Mouse (Mus musculus): ENCODE results near the gene Fbxl13.

Gene Fbxl13

DNA sequence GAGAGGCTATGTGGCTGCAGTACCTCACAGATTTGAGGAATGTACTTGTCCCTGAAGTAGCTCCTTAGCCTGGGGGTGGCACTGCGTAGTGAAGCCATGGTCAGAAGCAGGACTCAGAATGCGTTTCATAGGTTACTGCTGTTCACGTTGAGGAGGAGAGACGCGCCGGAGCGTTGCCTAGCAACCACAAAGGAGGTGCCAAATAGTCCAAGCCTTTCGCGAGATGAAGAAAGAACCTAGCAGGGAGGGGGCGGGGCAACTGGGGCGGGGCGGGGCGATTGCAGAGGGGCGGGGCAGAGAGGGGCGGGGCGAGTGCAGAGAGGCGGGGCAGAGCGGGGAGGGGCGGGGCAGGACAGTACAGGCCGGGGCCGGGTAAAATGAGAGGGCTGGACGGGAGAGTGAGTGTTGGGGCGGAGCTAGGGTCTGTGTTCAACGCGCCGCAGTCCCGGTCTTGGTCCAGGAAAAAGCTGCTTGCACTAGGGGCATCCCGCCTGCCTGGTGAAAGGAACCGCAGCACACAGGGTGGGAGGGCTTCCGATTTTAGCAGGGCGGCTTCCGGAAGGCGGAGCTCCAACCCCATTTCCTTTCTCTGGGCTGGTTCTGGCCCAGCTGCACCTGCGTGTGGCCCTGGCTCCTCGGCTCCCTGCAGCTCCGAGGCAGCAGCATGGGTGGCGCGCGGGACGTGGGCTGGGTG, at the start of gene Fbxl13, which contains the start of gene Armc10:
TSS of gene Fbxl13 (minus strand) at position 196 of the 694 bp plus-strand sequence.
TSS of gene Armc10 (plus strand) at position 375 of the 694 bp plus-strand sequence.
- DNase-seq (ENCODE audit: low spot score in 2 of 2), result peak; percentile 85 to 87

DNA sequence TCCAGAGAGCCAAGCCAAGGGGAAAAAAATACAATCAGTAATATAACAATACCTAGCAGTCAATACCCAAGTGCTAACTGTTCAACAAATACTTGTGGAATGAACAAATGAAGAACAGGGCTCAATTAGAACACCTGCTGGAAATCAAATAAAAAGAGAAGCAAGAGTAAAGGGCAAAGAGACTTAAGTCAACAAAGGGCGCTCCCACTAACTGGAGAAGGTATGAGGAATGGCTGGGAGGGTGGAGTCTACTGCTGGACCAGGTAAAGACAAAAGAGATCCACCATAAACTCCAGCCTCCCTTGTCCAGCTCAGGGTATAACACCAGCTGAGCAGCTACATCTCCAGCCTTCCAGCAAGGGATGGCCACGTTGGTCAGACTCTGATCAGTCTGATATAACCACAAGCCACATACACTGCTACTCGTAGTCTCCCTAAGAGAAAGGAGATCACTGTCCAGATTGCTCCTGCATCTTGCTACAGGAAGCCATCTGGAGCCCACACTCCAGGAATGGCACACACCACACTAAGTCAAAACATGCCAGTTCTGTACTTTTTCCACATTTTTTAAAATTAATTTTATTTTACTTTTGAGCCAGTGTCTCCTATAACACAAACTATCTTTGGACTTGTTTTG, 49.5 kb upstream of the Fbxl13 start:
- DNase-seq (ENCODE audit: low spot score in 2 of 2), result no peak

GRCm38 (mm10) chr5:21693372-21693870, 48.0 kb upstream of the Fbxl13 start:
- DNase-seq (ENCODE audit: low spot score in 2 of 2), result no peak

DNA sequence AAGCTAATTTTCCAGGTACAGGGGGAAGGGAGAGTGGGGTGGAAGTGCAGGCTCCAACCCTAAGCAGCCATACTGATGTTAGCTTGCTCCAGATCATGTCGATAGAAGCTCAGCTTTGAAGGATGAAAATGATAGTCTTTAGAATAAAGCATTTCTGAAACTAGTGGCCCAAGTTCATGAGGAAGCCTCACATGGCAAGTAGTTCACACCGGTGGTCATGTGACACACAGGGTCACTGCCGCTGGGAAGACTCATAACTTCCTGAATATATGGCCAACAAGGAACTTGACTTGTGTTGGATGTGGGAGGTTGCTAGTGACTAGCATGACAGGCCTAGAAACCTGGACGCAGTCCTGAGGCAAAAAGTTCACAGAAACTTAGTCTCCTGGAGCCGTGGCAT, 46.8 kb upstream of the Fbxl13 start:
- DNase-seq (ENCODE audit: low spot score in 2 of 2), result no peak

DNA sequence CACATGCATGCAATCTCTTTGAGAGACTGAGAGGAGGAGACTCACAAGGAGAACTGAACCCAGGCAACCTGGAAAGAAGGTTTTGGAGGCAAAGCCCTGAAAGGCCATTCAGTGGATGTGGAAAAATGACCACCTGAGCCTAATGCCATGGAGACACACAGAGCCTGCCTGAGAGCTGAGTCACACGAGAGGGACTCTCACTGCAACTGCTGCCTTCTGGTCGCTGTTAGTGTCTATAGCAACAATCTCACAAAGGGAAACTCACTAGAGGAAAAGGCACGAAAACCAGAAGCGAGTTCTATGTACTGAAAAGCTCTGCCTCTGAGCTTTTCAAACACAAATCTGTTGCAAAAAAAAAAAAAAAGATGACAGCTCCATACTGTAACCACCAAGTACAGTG, 41.6 kb upstream of the Fbxl13 start:
- no peak for DNase-seq (ENCODE audit: low spot score in 2 of 2)

GRCm38 (mm10) chr5:21685001-21685400, 39.6 kb upstream of the Fbxl13 start:
- no peak for DNase-seq (ENCODE audit: low spot score in 2 of 2)

DNA sequence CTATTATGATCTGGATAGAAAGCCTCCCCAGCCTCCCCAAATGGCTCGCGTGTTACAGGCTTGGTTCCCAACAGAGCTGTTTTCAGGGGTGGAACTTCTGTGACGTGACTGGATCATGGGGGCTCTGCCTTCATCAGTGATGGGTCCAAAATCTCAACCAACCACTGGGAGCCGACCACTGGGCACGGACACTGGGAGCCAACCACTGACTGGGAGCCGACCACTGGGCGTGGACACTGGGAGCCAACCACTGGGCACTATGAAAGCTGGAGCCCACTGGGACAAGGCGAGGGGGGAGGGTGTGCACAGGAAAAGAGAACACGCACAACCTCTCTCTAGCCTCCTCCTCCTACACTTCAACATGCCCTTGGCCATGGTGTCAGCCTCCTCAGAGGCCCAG, 38.4 kb upstream of the Fbxl13 start:
- DNase-seq (ENCODE audit: low spot score in 2 of 2), result no peak

DNA sequence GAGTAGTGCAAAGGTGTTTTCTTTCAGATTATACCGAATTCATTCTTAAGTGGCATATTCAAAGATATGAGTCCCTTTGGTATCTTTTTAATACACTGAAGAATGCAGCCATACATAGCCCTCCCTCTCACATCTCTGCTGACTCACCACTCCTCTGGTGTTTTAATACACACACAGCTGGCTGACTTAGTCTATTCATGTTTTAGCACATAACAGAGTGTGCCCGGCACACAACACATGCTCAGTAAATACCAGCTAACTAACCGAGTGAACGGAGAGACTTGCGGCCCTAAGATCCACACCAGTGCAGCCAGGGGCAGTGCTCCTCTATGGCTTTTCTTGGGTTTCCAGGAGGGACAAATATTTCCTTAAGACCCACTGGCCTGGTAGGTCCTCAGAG, 35.5 kb upstream of the Fbxl13 start:
- DNase-seq (ENCODE audit: low spot score in 2 of 2), result no peak

DNA sequence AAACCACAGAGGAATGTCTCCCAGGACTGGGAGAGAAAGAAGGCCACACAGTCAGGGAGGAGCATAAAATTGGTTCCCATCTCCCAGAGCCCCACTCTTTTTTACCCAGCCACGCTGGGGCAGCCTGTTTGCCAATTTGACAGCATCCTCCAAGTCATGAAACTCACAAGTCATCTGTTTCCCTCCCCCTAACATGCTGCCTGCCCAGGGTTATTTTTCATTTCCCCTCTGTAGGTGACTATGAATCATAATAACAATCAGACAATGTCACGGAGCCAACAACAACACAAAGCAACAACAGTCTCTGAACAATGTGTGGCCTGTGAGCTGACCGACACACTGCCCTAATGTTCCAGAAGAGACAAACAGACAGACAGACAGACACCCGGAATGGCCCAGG, 34.6 kb upstream of the Fbxl13 start:
- DNase-seq (ENCODE audit: low spot score in 2 of 2), result no peak

- no peak for DNase-seq (ENCODE audit: low spot score in 2 of 2)
These were observed 32.9 kb upstream of the Fbxl13 start for GRCm38 (mm10) chr5:21678363-21678762.

GRCm38 (mm10) chr5:21677939-21678338, 32.5 kb upstream of the Fbxl13 start:
- DNase-seq (ENCODE audit: low spot score in 2 of 2), result no peak

- DNase-seq (ENCODE audit: low spot score in 2 of 2), result no peak
These were observed 30.1 kb upstream of the Fbxl13 start for GRCm38 (mm10) chr5:21675494-21675893.

GRCm38 (mm10) chr5:21675019-21675418, 29.6 kb upstream of the Fbxl13 start:
- DNase-seq (ENCODE audit: low spot score in 2 of 2), result no peak

DNA sequence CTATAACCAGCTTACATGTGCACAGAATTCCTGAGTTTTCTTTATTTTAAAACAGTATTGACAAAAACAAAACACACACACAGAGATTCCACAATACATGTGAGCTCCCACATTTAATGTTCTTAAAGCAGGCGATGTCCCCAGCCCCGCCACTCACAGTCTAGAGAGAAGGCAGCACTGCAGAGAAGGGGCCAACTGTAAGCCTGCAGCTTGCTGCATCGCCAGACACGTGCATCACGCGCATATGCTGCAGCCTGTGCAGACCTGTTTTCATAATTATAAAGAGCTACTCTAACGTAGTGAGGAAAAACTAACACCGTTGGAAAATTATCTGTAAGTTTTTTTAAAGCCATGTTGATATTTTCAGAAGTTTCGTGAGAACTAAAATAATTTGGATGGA, 28.3 kb upstream of the Fbxl13 start:
- no peak for DNase-seq (ENCODE audit: low spot score in 2 of 2)

DNA sequence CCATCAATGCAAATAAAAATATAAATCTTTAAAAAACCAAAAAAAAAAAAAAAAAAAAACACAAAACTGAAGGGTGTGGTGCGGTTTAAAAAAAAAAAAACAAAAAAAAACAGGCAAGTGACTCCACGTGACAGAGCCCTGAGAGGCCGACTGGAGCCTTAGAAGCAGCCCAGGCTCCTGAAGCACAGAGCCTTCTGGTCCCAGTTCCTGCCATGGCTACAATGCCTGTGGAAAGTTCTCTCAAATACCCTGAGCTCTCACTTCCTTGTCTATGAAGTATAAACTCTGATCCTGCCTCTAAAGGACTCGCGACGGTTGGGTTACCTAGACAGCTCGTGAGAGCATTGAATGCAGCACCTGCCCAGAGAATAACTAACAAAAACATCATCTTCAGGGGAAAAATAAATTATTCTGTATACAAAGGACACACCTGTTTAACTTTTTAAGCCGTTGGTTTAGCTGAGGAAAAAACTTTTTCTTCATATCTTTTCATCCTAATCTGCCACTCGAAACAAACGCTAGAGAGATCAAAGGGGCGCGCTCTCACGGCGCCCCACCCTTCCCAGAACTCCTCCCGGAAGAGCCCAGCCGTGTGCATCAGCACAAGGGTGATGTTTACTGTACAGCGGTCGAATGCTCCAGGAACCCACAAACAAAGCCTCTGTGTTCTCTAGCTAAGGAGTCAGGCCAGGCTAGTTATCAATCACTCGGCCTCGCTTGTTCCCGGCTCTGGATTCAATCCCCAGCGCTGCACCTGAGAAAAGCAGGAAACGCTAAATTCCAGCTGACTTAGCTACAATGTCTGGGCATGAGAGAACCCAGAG, 27.6 kb upstream of the Fbxl13 start:
- no peak for DNase-seq (ENCODE audit: low spot score in 2 of 2)

DNA sequence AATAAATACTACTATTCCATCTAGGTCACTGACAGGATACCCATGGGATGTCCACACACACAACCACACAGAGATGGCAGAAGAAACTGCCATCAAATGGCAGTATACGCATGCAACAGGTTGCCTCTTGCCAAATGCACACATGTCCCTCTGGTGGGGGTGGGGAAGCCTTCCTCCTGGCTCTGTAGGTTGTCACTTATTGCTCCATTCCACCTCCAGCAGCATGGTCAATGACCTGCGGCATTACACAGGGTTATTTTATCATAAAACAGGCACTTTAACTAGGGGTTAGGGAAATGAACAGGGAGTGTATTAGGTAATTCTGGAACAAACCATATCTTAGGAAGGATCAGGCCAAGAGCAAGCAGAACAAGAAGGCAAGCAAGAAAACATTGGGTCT, 23.9 kb upstream of the Fbxl13 start:
- no peak for DNase-seq (ENCODE audit: low spot score in 2 of 2)

GRCm38 (mm10) chr5:21667191-21668137, 22.0 kb upstream of the Fbxl13 start:
- DNase-seq (ENCODE audit: low spot score in 2 of 2), result no peak

DNA sequence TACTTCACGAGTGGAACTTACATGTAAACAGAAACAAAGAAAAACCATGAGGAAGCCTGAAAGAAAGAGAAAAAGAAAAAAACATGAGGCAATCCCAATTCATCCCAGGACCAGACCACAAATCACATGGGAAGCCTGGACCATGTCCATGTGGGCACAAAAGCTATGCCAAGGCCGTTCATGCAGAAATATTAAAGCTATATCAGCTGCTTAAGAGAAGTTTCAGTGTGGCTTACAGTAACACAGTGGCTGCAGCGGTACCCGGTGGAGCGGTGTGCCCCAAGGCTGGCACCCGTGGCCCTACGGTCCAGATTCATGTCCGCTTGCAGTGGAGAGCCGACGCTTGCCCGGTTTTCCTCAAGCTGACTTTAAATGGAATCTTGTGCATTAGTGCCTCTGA, 17.6 kb upstream of the Fbxl13 start:
- DNase-seq (ENCODE audit: low spot score in 2 of 2), result no peak

DNA sequence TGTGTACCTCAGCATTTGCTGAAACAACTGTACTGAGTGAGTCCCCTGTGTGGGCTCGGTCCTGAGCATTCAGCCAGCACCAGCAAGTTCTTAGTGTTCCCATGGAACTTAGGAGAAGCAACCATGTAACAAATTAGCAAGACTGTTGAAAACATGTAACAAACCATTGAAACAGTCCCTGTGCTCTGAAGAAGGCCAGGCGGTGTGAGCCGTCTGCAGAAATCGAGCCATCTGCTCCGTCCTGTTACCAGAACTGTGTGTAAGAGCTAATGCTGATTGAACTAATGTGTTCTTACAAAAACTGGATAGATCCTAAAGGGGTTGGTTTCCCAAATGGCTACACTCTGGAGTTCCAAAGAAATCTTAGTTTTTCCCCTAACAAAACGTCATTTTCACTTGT, 15.4 kb upstream of the Fbxl13 start:
- no peak for DNase-seq (ENCODE audit: low spot score in 2 of 2)

DNA sequence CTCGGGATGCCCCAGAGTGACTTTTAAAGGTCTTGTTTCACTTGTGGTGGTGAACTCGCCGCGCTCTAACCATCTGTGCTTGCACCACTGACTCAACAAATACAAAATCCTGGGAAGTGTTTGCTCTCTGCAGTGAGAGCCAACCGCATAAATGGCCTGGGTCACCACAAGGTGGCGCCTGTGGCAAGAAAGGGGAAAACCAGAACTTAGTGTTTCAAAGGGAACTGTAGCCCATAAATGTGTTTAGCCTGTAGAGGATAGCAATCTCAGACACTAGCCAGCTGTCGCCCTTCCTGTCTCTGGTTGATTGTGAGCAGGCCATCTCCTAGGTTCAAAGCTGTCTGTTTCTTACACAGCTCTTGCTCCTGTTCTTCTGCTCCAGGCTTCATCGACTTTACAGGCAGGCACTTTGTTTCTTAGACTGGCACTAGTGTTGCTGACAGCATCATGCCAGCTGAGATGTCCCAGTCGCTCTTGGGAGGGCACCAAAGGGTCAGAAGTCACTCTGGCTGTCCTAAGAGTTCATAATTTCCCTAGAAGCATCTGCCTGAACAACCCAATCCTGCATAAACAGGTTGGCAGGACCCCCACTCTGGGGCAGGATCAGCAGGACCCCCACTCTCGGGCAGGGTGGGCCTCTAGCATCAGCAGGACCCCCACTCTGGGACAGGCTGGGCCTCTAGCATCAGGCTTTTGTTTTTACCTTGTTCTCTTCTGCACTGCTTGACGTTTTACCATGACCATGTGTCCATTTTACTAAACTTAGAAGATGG, 13.4 kb upstream of the Fbxl13 start:
- DNase-seq (ENCODE audit: low spot score in 2 of 2), result peak; percentile 65 to 89

DNA sequence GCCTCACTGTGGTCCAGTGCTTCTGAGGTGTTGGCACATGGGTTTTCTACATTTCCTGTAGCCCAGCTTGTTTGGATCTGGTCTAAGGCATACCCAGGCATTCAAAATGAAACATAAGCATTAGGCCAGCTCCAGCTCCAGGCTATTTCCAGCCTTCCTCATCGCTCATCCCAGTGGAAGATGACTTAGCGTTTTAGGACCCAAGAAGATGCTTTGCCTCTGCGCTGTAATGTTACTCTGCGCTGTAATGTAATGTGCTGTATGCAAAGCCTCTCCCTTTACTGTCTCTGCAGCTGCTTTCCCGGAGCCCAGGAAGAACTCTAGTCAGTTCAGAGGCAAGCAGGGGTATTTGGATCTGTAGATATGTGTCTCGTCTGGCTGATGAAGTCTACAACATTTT, 12.6 kb upstream of the Fbxl13 start:
- no peak for DNase-seq (ENCODE audit: low spot score in 2 of 2)
